Mouse (Mus musculus) olfactory bulb, adult 2 months (tissue): Measurements from ENCODE around the gene Rcsd1. TPM values are rescaled to one million over a fixed set of nuclear protein-coding genes. Genes with fewer than 3 reads are reported as not detected.
A peak's percentile ranks its signal among the peaks of the same experiment; 100 is the strongest.

ENCODE experiments used
- H3K27ac ChIP-seq: fragments of 200-500 bp; 2 replicates; pipeline ENCODE4 v1.5.1; 2012; ENCODE audit warnings: low read depth, low read length; ENCODE audit not compliant: insufficient read depth
- H3K4me1 ChIP-seq: fragments of 200-500 bp; 2 replicates; pipeline ENCODE4 v1.6.1; 2012; ENCODE audit warnings: low read length; ENCODE audit not compliant: control insufficient read depth, insufficient read depth
- H3K4me3 ChIP-seq: fragments of 200-500 bp; 2 replicates; pipeline ENCODE4 v1.5.1; 2012; ENCODE audit warnings: mild to moderate bottlenecking, low read depth, low read length, moderate library complexity; ENCODE audit not compliant: insufficient read depth
- CTCF ChIP-seq: fragments of 200-500 bp; IDR thresholded peaks from 2 replicates; pipeline ENCODE4 v1.5.1; 2012; ENCODE audit warnings: low read depth, mild to moderate bottlenecking, low read length, moderate library complexity; ENCODE audit not compliant: insufficient read depth
- POLR2A ChIP-seq: fragments of 200-500 bp; IDR thresholded peaks from 2 replicates; pipeline ENCODE4 v1.6.1; 2012; ENCODE audit warnings: mild to moderate bottlenecking, low read depth, low read length, moderate library complexity; ENCODE audit not compliant: insufficient read depth
- WGBS: fragments of 180-500 bp; shearing (Covaris S2); methylation state at CpG from one replicate; pipeline ENCODE4 v1.1.7; 2018; 5-methylcytosine and 5-hydroxymethylcytosine counted together
- polyA plus RNA-seq: library from polyadenylated mRNA; stranded (reverse); fragments of >200 nt; gene quantifications from 2 replicates; pipeline ENCODE4 v1.2.4, GENCODE M21; 2012; ENCODE audit warnings: low replicate concordance; ENCODE audit not compliant: missing spikeins, insufficient read depth, insufficient read length

Gene Rcsd1
- polyA plus RNA-seq, 1 experiment, result 138 TPM

DNA sequence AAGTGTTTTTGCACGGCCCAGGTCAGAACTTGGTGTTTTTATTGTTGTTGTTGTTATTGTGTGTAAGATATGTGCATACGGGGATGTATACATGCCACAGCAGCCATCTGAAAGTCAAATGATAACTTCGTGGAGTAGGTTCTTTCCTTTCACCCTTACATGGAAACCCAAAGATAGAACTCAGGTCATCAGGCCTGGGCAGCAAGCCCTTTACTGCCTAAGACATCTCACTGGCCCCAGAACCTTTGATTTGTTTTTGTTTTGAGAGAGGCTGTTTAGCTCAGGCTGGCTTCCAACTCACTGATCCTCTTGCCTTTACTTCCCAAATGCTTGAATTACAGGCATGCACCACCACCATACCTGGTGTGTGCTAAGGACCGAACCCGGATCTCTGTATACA, 13.5 kb downstream of the Rcsd1 start:
- Histone ChIP-seq H3K4me1 (peaks cover 3% of the 10 kb centered on the region), H3K27ac (no peak overlapping the region), H3K4me3 (no peak overlapping the region)
- TF ChIP-seq CTCF (no peak), POLR2A (no peak)
- WGBS, result 90% methylated on average over 5 of the region's 5 CpGs

DNA sequence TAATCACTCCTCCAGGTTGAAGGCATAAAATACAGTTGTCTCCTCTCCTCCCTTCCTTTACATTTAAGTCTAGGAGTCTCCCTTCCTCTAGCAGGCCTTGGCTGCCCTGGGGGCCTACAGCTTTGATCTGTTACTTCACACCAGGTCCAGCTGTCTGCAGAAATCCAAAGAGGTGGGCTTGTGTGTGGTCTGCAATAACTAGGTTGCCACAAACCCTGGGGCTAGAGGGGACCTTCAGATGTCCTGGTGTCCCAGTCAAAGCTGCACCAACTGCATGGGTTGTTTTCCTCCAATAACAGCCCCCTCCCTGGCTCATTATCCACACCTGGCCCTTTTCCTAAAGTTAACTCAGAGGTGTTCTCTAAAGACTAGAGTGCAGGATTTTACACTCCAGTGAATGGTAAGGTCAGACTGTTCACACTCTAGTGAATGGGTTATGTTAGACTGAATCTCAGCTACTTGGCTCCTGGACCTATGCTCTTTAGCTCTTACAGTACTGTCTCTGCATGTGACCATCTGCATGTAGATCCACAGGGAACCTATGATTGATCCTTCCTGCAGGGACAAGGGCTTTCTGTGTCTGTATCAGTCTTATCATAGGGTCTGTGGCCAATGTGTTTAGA, 14.1 kb downstream of the Rcsd1 start:
- no peak overlapping the region for H3K4me3 ChIP-seq

DNA sequence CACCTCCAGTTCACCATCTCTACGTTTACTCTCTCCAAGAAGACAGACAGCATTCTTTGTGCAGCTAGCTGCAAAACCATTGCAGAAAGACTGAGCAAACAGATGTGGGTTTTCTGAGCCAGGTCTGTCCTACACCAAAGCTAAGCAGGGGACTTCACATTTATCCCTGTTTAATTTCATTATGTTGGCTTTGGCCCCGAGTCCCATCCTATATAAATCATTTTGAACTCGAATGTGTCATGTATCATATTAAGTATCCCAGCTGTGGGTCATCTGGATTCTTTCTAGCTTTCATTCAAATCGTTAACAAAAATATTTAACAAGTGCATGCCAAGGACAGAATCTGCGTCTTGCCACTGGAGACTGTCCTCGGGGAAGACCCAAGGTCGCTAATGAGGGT, 15.7 kb downstream of the Rcsd1 start:
- TF ChIP-seq CTCF, result no peak
- no peak for TF ChIP-seq POLR2A
- WGBS, result 84% methylated on average over 7 of the region's 7 CpGs
- peaks cover 3% of the 10 kb centered on the region for H3K4me1 ChIP-seq

More for the DNA sequence above, 14.1 kb downstream of the Rcsd1 start:
- Histone ChIP-seq H3K27ac (no peak overlapping the region), H3K4me1 (peaks cover 3% of the 10 kb centered on the region)
- no peak for TF ChIP-seq POLR2A
- TF ChIP-seq CTCF, result no peak

DNA sequence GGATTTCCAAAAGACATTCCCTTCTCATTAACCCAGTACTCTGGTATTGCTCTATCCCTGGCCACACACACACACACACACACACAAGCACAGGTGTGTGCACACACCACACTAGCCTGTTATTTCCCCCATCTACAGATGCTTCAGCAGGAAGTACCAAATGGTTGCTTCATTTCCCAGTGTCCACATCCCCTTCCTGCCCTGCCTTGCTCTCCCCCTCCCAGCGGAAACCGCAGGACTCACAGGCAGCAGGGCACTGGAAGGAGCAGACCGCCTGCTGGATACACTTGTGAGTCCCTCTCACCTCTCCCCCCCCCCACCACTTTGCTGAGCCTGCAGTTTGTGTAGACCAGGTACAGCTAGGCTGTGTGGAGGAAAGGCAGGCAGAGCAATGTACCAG, 18.0 kb downstream of the Rcsd1 start:
- Histone ChIP-seq H3K4me3 (no peak overlapping the region), H3K4me1 (peaks cover 5% of the 10 kb centered on the region), H3K27ac (0 out of 2 replicates have a peak overlapping the region, but pooled peaks have one; percentile 15)
- WGBS, result 63% methylated on average over 3 of the region's 3 CpGs
- TF ChIP-seq POLR2A, result no peak
- no peak for TF ChIP-seq CTCF

More for the DNA sequence above, 15.7 kb downstream of the Rcsd1 start:
- no peak overlapping the region for H3K4me3 ChIP-seq
- H3K27ac ChIP-seq, result no peak overlapping the region

DNA sequence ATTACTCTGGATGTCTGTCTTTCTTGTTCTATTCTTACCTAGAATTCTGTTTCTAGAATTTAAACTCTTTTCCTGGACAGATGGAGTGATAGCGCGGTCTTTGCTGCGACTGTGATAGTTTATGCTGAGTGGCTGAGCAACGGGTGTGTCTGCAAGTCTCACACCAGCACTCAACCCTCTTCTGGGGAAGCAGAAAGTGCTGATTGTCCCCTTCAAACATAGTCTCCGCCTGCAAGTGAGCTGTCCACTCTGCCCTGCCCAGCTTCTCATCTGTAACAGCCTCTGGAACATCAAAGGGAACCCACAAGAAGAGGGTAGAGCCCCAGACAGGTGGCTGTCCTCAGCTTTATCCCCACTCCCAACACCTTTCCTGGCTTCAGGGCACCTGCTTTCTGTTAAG, 19.7 kb downstream of the Rcsd1 start:
- H3K27ac ChIP-seq, result no peak overlapping the region
- TF ChIP-seq POLR2A (no peak), CTCF (no peak)

DNA sequence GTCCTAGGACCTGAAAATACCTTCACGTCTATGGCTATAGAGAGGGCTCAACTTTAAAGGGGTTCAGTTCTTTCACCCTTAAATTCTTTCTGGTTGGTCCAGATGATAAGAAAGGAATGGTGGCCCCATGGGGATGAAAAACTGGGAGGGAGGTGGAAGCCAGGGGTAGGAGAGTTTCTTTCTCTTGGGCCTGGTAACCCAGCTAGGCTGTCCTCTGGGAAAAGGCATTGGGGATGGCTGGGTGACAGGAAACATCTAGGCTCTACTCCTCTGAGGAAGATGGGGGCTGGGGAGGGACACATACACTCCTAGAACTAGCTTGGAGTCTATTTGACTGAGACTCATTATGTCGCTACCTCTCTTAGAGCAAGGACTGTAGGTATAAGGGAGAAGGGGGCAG, 21.7 kb downstream of the Rcsd1 start:
- no peak for TF ChIP-seq POLR2A
- no peak for TF ChIP-seq CTCF
- Histone ChIP-seq H3K4me3 (no peak overlapping the region), H3K4me1 (peaks cover 8% of the 10 kb centered on the region), H3K27ac (no peak overlapping the region)
- WGBS, result 99% methylated on average over 2 of the region's 2 CpGs

More for the DNA sequence above, 19.7 kb downstream of the Rcsd1 start:
- no peak overlapping the region for H3K4me3 ChIP-seq
- H3K4me1 ChIP-seq, result peaks cover 8% of the 10 kb centered on the region
- WGBS, result 90% methylated on average over 5 of the region's 5 CpGs

DNA sequence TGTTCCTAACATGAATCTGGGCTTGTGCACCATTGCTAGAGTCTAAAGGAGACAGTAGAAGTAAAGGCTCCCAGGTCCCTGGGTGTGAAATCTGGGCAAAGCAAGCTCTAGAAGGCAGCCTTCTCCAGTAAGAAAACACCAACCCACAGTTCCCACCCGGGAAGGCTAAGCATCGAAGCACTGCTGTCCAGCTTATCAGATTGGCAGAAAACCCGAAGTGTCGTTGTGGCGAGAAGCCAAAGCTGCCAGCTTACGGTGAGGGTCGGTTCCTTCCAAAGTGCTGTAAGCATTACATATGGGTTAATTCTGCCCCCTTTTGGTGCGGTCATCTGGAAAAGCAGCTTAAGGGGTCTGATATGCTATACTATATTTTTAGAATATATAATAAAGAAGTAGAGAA, 22.6 kb downstream of the Rcsd1 start:
- Histone ChIP-seq H3K4me1 (peaks cover 8% of the 10 kb centered on the region), H3K27ac (no peak overlapping the region), H3K4me3 (no peak overlapping the region)
- 53% methylated on average over 8 of the region's 8 CpGs for WGBS
- TF ChIP-seq POLR2A (no peak), CTCF (no peak)

DNA sequence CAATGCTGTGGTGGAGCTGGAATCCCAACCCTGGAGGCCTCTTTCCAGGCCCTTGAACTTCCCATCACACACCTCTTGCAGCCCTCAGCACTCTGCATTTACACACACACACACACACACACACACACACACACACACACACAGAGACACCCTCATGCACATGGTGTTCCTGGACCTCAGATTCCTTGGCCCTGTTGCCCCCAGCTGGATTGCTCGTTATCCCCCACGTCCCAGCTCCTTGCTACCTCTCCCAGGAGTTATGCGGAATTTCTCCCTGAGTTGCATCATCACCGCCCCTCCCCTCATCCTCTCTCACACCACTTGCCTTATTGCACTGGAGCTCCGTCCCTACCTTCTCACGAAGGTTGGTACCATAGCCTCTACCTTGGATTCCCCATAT, 23.2 kb downstream of the Rcsd1 start:
- 75% methylated on average over 6 of the region's 6 CpGs for WGBS
- Histone ChIP-seq H3K4me3 (no peak overlapping the region), H3K27ac (no peak overlapping the region), H3K4me1 (peaks cover 5% of the 10 kb centered on the region; the same call in 1 of the 2 replicates)
- TF ChIP-seq CTCF, result no peak
- no peak for TF ChIP-seq POLR2A

DNA sequence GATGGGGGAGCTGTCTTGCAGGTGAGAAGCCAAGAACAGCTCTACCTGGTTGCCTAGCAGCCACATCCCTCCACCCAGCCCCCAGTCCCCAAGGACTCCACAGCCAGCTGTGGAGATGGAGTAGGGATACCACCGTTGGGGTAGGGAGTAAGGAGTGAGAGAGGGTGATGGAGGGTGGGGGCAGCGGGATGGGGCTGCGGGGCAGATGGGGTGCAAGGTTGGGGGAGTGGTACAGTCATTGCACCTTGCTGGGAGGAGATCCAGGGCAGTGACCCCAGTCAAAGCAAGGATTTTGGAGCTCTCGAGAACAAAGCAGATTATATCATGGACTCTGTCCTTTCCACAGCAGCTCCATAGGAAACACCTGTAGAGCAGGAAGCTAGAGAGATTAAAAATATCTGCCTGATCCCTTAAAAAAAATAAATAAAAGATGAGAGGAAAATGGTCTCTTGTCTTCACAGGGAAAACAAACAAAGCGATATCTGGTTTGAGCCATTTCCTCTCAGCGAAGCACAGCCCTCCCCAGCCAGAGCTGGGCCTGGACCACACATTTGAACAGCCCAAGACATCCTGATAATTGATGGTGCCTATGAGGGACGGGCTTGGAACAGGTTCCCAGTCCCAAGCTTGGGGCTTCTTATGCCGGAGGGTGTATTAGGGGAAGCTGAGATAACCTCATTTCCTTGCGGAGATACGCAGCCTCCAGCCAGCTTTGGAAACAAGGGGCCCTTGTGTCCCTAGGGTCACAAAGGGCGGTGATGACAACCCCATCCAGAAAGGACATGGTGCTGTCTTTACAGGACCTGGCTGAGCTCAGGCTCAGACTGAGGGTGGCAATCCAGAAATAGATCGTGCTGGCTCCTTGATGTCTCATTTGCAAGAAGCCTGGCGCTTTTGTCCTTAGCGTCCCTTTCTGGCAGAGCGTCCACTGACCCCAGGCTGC, 25.0 kb downstream of the Rcsd1 start:
- TF ChIP-seq POLR2A (no peak), CTCF (no peak)
- 73% methylated on average over 15 of the region's 15 CpGs for WGBS

More for the DNA sequence above, 25.0 kb downstream of the Rcsd1 start:
- Histone ChIP-seq H3K4me1 (peaks cover 5% of the 10 kb centered on the region; the same call in 1 of the 2 replicates), H3K4me3 (no peak overlapping the region), H3K27ac (0 out of 2 replicates have a peak overlapping the region, but pooled peaks have one; percentile 26)
